Mouse (Mus musculus) telencephalon, adult 2 months (tissue): ENCODE results near the gene Ube2n.

Source experiments
- DNase-seq: peaks from one replicate; pipeline ENCODE4 v3.0.0-alpha.2; 2011; ENCODE audit warnings: low read depth, low spot score

Ube2n gene

GRCm38 (mm10) chr10:95590196-95590595, 75.3 kb downstream of the Ube2n start:
- no peak for DNase-seq

- DNase-seq = no peak
Observed at GRCm38 (mm10) chr10:95591257-95591656, 76.3 kb downstream of the Ube2n start.

- no peak for DNase-seq
Observed at GRCm38 (mm10) chr10:95594414-95594813, 79.5 kb downstream of the Ube2n start.
